Mouse (Mus musculus) G1E (cell line): ENCODE measurements at regions not wholly inside any gene's neighbourhood (a gene's known extent, or its start where the extent isn't known, plus 50 kb on each side); places are given as distances from the start of the nearest gene placed in this dataset.

Experiments used
- CTCF ChIP-seq: IDR thresholded peaks from 2 replicates; pipeline ENCODE4 v1.5.1; 2012; ENCODE audit warnings: low read depth, low read length, inconsistent platforms, mixed read lengths
- GATA1 ChIP-seq: IDR thresholded peaks from 2 replicates; pipeline ENCODE4 v1.6.1; 2012; ENCODE audit warnings: borderline replicate concordance, low read length, inconsistent platforms, mixed read lengths

GRCm38 (mm10) chr1:137488226-137488625 is 528.0 kb upstream of the Nr5a2 start:
- TF ChIP-seq GATA1 (no peak), CTCF (no peak)
